Comparison of ENCODE assay signal across 8 mouse cellular contexts in the genomic region with DNA sequence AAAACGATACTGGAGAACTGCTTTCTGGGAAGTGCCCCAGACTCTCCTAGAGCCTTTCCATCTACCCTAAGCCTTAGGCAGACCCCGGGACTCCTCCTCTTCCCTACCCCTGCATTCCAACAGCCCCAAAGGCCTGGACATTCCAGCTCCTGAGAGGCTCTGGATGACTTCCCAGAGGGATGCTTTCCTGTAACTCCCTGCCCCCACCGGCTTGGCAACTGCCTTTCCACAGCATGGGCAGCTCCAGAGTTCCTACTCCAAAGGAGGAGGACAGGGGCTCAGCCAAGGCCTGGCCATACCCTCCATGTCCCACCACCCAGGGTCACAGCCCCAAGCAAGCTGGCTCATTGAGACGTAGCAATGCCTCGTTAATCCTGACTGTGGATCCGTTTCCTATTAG. TPM values are rescaled to one million over a fixed set of nuclear protein-coding genes. Genes with fewer than 3 reads are reported as not detected.
DNase-seq lines count a peak whose midpoint lies in the region; ATAC-seq and TF ChIP-seq lines count a peak whose summit lies in the region.

No protein-coding gene starts in this region.

- 49% methylated on average over 6 of the region's 6 CpGs for WGBS in heart, embryonic 12.5 days
- WGBS in stomach, postnatal 0 days: 46% methylated on average over 6 of the region's 6 CpGs

- no peak for TF ChIP-seq EP300 in stomach, postnatal 0 days (optimal IDR thresholded peaks at IDR 0.05)

- ATAC-seq in heart, embryonic 12.5 days (ENCODE audit: insufficient number of reproducible peaks, low FRiP score): peak; percentile 43; the same call in 1 of the 2 replicates
- no peak for ATAC-seq in stomach, postnatal 0 days (ENCODE audit: low FRiP score, low TSS enrichment)
- ATAC-seq in CD4-positive, CD25-positive, alpha-beta regulatory T cell, adult 4 months: no peak

- H3K27me3 ChIP-seq in heart, embryonic 12.5 days (replicated peaks): no peaks in the 10 kb centered on the region
- no peaks in the 10 kb centered on the region for H3K27me3 ChIP-seq in stomach, postnatal 0 days (ENCODE audit: control insufficient read depth, insufficient read depth, low read length)

- intact Hi-C loops in left cerebral cortex, postnatal 36 days (cut with DNase I): no loop called here

- H3K4me1 ChIP-seq in heart, embryonic 12.5 days (replicated peaks): peaks cover 72% of the 10 kb centered on the region
- H3K4me1 ChIP-seq in stomach, postnatal 0 days (replicated peaks; ENCODE audit: control insufficient read depth, insufficient read depth): peaks cover 6% of the 10 kb centered on the region

- H3K4me3 ChIP-seq in heart, embryonic 12.5 days: no peak overlapping the region
- no peak overlapping the region for H3K4me3 ChIP-seq in stomach, postnatal 0 days (ENCODE audit: low read depth, low read length)

- no peak overlapping the region for H3K4me2 ChIP-seq in heart, embryonic 12.5 days
- H3K4me2 ChIP-seq in stomach, postnatal 0 days (replicated peaks; ENCODE audit: low read depth): no peak overlapping the region

- no peak for TF ChIP-seq CTCF in stomach, postnatal 0 days (IDR thresholded peaks at IDR 0.05; ENCODE audit: low read depth)

- H3K27ac ChIP-seq in heart, embryonic 12.5 days (ENCODE audit: poor library complexity, severe bottlenecking): peak overlapping the region; percentile 83
- peak overlapping the region; percentile 91 for H3K27ac ChIP-seq in stomach, postnatal 0 days (replicated peaks)

- H3K9me3 ChIP-seq in heart, embryonic 12.5 days (replicated peaks): no peaks in the 10 kb centered on the region
- H3K9me3 ChIP-seq in stomach, postnatal 0 days (ENCODE audit: control insufficient read depth, low read length): no peaks in the 10 kb centered on the region

- peaks cover 61% of the 10 kb centered on the region for H3K36me3 ChIP-seq in heart, embryonic 12.5 days
- peaks cover 8% of the 10 kb centered on the region; the same call in 1 of the 2 replicates for H3K36me3 ChIP-seq in stomach, postnatal 0 days (ENCODE audit: control insufficient read depth, insufficient read depth, low read length)

- no peak overlapping the region; the same call in 1 of the 2 replicates for H3K9ac ChIP-seq in heart, embryonic 12.5 days
- no peak overlapping the region for H3K9ac ChIP-seq in stomach, postnatal 0 days (ENCODE audit: low read length)

- DNase-seq in gastrocnemius, postnatal 25 days: peak; percentile 51
- DNase-seq in gastrocnemius, adult 18-20 months (ENCODE audit: low spot score): no peak
- peak; percentile 85 for DNase-seq in NIH3T3 (ENCODE audit: low read depth)
- peak; percentile 80 for DNase-seq in kidney, postnatal 10 days
- DNase-seq in stomach, postnatal 0 days (ENCODE audit: low spot score): no peak
- DNase-seq in left cerebral cortex, postnatal 36 days (ENCODE audit: low spot score in 2 of 2): no peak

RNA-seq across cellular contexts. Expression of a gene that starts 21.2 kb away (rescaled TPM):
- 1 to 10 TPM; 3.7 to 4.8 TPM for total RNA-seq in gastrocnemius, postnatal 25 days (2021)
- total RNA-seq in gastrocnemius, adult 18-20 months (2021): 1 to 10 TPM; 2.0 to 2.2 TPM
- polyA plus RNA-seq in heart, embryonic 12.5 days (2016; fragmentation: Nextera tagmentation; extraction: Ambion mirVana): 38.1 and 43.5 TPM in 2 replicates
- 30.1 and 34.1 TPM in 2 replicates for polyA plus RNA-seq in stomach, postnatal 0 days (2015; fragmentation: Nextera tagmentation; extraction: Ambion mirVana)
- 100 to 1,000 TPM; 118 to 126 TPM for total RNA-seq in left cerebral cortex, postnatal 36 days (2021)
- under 1 TPM; 0.39 to 0.65 TPM for polyA plus RNA-seq in CD4-positive, CD25-positive, alpha-beta regulatory T cell, adult 4 months (2017; shearing (Covaris generic))

Comparison
In these comparisons a context has a peak if more than half of its experiments do, and no peak if none do; other contexts are left out.
1. DNase-seq: peak in gastrocnemius, postnatal 25 days (single experiment), NIH3T3 (single experiment) and kidney, postnatal 10 days (single experiment); none in gastrocnemius, adult 18-20 months (single experiment), stomach, postnatal 0 days (single experiment) and left cerebral cortex, postnatal 36 days (0 of 2).
2. RNA of a gene that starts 21.2 kb away (total RNA-seq): 118 to 126 TPM in left cerebral cortex, postnatal 36 days; 3.7 to 4.8 TPM in gastrocnemius, postnatal 25 days and 2.0 to 2.2 TPM in gastrocnemius, adult 18-20 months; every median in the first group is over 10 times any median in the second.